Mouse (Mus musculus) stomach, postnatal 0 days (tissue): ENCODE results near the gene Arfgef2.

ENCODE experiments used
- CTCF ChIP-seq: IDR thresholded peaks from 2 replicates; pipeline ENCODE4 v1.5.1; 2016; ENCODE audit warnings: antibody characterized with exemption, low read depth, mild to moderate bottlenecking, moderate library complexity
- EP300 ChIP-seq: optimal IDR thresholded peaks from 2 replicates; pipeline ENCODE3; 2016; ENCODE audit warnings: antibody characterized with exemption

DNA sequence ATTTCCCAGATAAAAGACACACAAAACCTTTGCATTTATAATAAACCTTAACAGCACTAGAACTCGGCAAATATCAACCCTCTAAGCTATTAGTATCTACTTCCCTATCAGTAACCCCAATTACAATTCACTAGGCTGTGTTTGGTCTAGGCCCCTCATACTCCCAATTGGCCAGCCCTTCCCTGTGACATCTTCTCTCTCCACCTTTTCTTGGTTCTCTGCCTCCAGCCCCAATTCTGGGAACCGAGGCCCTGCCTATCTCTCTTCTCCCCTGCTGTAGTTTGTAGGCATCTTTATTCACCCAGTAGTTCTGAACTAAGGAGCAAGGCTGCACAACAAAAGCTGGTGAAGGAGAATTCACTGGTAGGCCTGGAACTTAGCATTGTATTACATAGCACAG, 118.6 kb downstream of the Arfgef2 start:
- TF ChIP-seq CTCF: no peak
- no peak for TF ChIP-seq EP300
